Mouse (Mus musculus) heart, embryonic 14.5 days (tissue): Measurements from ENCODE around the gene Ak3. TPM values are rescaled to one million over a fixed set of nuclear protein-coding genes. Genes with fewer than 3 reads are reported as not detected.
A peak's percentile ranks its signal among the peaks of the same experiment; 100 is the strongest.

ENCODE experiments used
- ATAC-seq: fragments of 200-750 bp; cut with Nextera tagmentation; 2 replicates; pipeline ENCODE4 v1.8.0; 2017; ENCODE audit warnings: low read depth, moderate TSS enrichment; ENCODE audit not compliant: insufficient number of reproducible peaks, insufficient read depth, low FRiP score
- H3K27ac ChIP-seq, 2 experiments: fragments of 200-500 bp in 1 of 2; fragments of 300-500 bp in 1 of 2; sonication (generic) in 1 of 2; replicated peaks in 1 of 2; 2 replicates each; pipeline ENCODE4 v1.5.1; 2012 to 2014; ENCODE audit warnings: low read depth in 2 of 2, low read length in 2 of 2, control low read depth in 1 of 2, mild to moderate bottlenecking in 1 of 2, mixed read lengths in 1 of 2; ENCODE audit not compliant: control insufficient read depth in 1 of 2, insufficient read depth in 1 of 2
- H3K27me3 ChIP-seq: fragments of 300-500 bp; sonication (generic); 2 replicates; pipeline ENCODE4 v1.6.1; 2014; ENCODE audit warnings: mild to moderate bottlenecking, low read length, control low read depth; ENCODE audit not compliant: control insufficient read depth, insufficient read depth
- H3K36me3 ChIP-seq: fragments of 300-500 bp; sonication (generic); 2 replicates; pipeline ENCODE4 v1.6.1; 2014; ENCODE audit warnings: mild to moderate bottlenecking, control low read depth, low read length, mixed read lengths; ENCODE audit not compliant: control insufficient read depth, insufficient read depth
- H3K4me1 ChIP-seq, 2 experiments: fragments of 200-500 bp in 1 of 2; fragments of 300-500 bp in 1 of 2; sonication (generic) in 1 of 2; 2 replicates each; pipeline ENCODE4 v1.6.1; 2012 to 2014; ENCODE audit warnings: low read length in 2 of 2, control low read depth in 1 of 2, mixed read lengths in 1 of 2; ENCODE audit not compliant: control insufficient read depth in 2 of 2, insufficient read depth in 2 of 2
- H3K4me2 ChIP-seq: fragments of 300-500 bp; sonication (generic); 2 replicates; pipeline ENCODE4 v1.6.1; 2014; ENCODE audit warnings: mild to moderate bottlenecking, low read length
- H3K4me3 ChIP-seq, 2 experiments: fragments of 200-500 bp in 1 of 2; fragments of 300-500 bp in 1 of 2; sonication (generic) in 1 of 2; 2 replicates each; pipeline ENCODE4 v1.5.1; 2012 to 2014; ENCODE audit warnings: low read length in 2 of 2, mild to moderate bottlenecking in 2 of 2, control low read depth in 1 of 2, low read depth in 1 of 2, moderate library complexity in 1 of 2; ENCODE audit not compliant: control insufficient read depth in 1 of 2, insufficient read depth in 1 of 2
- H3K9ac ChIP-seq: fragments of 300-500 bp; sonication (generic); 2 replicates; pipeline ENCODE4 v1.6.1; 2014; ENCODE audit warnings: mild to moderate bottlenecking, low read length
- H3K9me3 ChIP-seq: fragments of 300-500 bp; sonication (generic); 2 replicates; pipeline ENCODE4 v1.6.1; 2016; ENCODE audit warnings: low read length, control low read depth; ENCODE audit not compliant: control insufficient read depth
- WGBS: fragments of 180-500 bp; shearing (Covaris S2); extraction: QIAGEN DNeasy Blood & Tissue Kit; methylation state at CpG from one replicate; pipeline ENCODE4 v1.1.7; 2014; 5-methylcytosine and 5-hydroxymethylcytosine counted together
- polyA plus RNA-seq: library from polyadenylated mRNA; unstranded; fragments of >200 nt; fragmentation: Nextera tagmentation; extraction: Ambion mirVana; gene quantifications from 2 replicates; pipeline ENCODE4 v1.2.1, GENCODE M21; 2014

The Ak3 gene
- polyA plus RNA-seq, 1 experiment from 2014 or later, result 95.1 TPM

GRCm38 (mm10) chr19:29052786-29053185 is 5.0 kb upstream of the Ak3 start:
- Histone ChIP-seq H3K4me2 (no peak overlapping the region), H3K27ac (no peak overlapping the region), H3K9me3 (no peaks in the 10 kb centered on the region), H3K27me3 (no peaks in the 10 kb centered on the region), H3K4me1 (peaks cover 5 to 10% of the 10 kb centered on the region in 2 experiments; a peak in 2 of 4 replicates), H3K36me3 (no peaks in the 10 kb centered on the region), H3K9ac (no peak overlapping the region), H3K4me3 (no peak overlapping the region)
- no peak for ATAC-seq
- WGBS, result 72% methylated on average over 12 of the region's 12 CpGs

- H3K4me1 ChIP-seq, result peaks cover 7 to 22% of the 10 kb centered on the region in 2 experiments
- no peaks in the 10 kb centered on the region for H3K36me3 ChIP-seq
- 76% methylated on average over 9 of the region's 9 CpGs for WGBS
- no peak overlapping the region for H3K9ac ChIP-seq
- H3K9me3 ChIP-seq, result no peaks in the 10 kb centered on the region
- no peak overlapping the region for H3K27ac ChIP-seq
- no peak overlapping the region for H3K4me2 ChIP-seq
- no peak overlapping the region for H3K4me3 ChIP-seq
- ATAC-seq, result no peak
- no peaks in the 10 kb centered on the region for H3K27me3 ChIP-seq
These were observed 2.6 kb upstream of the Ak3 start for GRCm38 (mm10) chr19:29050186-29050980.

- Histone ChIP-seq H3K9ac (no peak overlapping the region), H3K4me2 (no peak overlapping the region), H3K27me3 (no peaks in the 10 kb centered on the region), H3K4me3 (no peak overlapping the region), H3K27ac (no peak overlapping the region), H3K9me3 (no peaks in the 10 kb centered on the region), H3K4me1 (peaks cover 7 to 24% of the 10 kb centered on the region in 2 experiments), H3K36me3 (no peaks in the 10 kb centered on the region)
- no peak for ATAC-seq
- 80% methylated on average over 12 of the region's 12 CpGs for WGBS
These were observed 1.8 kb upstream of the Ak3 start for GRCm38 (mm10) chr19:29049401-29050075.

- Histone ChIP-seq H3K4me3 (peak overlapping the region; percentile 74 to 94), H3K27ac (peak overlapping the region; percentile 89 to 92), H3K4me2 (peak overlapping the region; percentile 78), H3K9me3 (no peaks in the 10 kb centered on the region), H3K4me1 (peaks cover 7 to 27% of the 10 kb centered on the region in 2 experiments), H3K27me3 (no peaks in the 10 kb centered on the region), H3K9ac (peak overlapping the region; percentile 96), H3K36me3 (no peaks in the 10 kb centered on the region)
- 20% methylated on average over 4 of the region's 4 CpGs for WGBS
- ATAC-seq, result no peak
These were observed 814 bp downstream of the Ak3 start for GRCm38 (mm10) chr19:29046961-29047333.

- Histone ChIP-seq H3K27ac (peak overlapping the region; percentile 46 to 92), H3K9ac (peak overlapping the region; percentile 96; the same call in 1 of the 2 replicates)
- 55% methylated on average over 15 of the region's 15 CpGs for WGBS
These were observed 1.7 kb downstream of the Ak3 start for GRCm38 (mm10) chr19:29045956-29046650.

GRCm38 (mm10) chr19:29045369-29045768 is 2.4 kb downstream of the Ak3 start:
- Histone ChIP-seq H3K36me3 (no peaks in the 10 kb centered on the region), H3K4me2 (0 out of 2 replicates have a peak overlapping the region, but pooled peaks have one; percentile 78), H3K4me1 (peaks cover 7 to 27% of the 10 kb centered on the region in 2 experiments), H3K9me3 (no peaks in the 10 kb centered on the region), H3K27me3 (no peaks in the 10 kb centered on the region), H3K9ac (no peak overlapping the region; the same call in 1 of the 2 replicates), H3K27ac (no peak overlapping the region), H3K4me3 (no peak overlapping the region)
- no peak for ATAC-seq
- WGBS, result 60% methylated on average over 4 of the region's 4 CpGs

More at GRCm38 (mm10) chr19:29045956-29046650, 1.7 kb downstream of the Ak3 start:
- H3K4me3 ChIP-seq, result peak overlapping the region; percentile 23 to 74; a peak in 3 of 4 replicates
- no peak for ATAC-seq
- H3K27me3 ChIP-seq, result no peaks in the 10 kb centered on the region
- H3K9me3 ChIP-seq, result no peaks in the 10 kb centered on the region
- H3K4me2 ChIP-seq, result peak overlapping the region; percentile 78
- peaks cover 7 to 27% of the 10 kb centered on the region in 2 experiments for H3K4me1 ChIP-seq
- H3K36me3 ChIP-seq, result no peaks in the 10 kb centered on the region

- H3K9me3 ChIP-seq, result no peaks in the 10 kb centered on the region
- no peak for ATAC-seq
These were observed 3.4 kb downstream of the Ak3 start for GRCm38 (mm10) chr19:29044353-29044768.

More at GRCm38 (mm10) chr19:29044353-29044768, 3.4 kb downstream of the Ak3 start:
- H3K4me2 ChIP-seq, result no peak overlapping the region
- H3K9ac ChIP-seq, result no peak overlapping the region
- H3K27ac ChIP-seq, result no peak overlapping the region
- H3K4me3 ChIP-seq, result no peak overlapping the region
- peaks cover 7 to 24% of the 10 kb centered on the region in 2 experiments for H3K4me1 ChIP-seq
- H3K36me3 ChIP-seq, result 0 out of 2 replicates have a peak, but pooled peaks cover 3% of the 10 kb centered on the region
- WGBS, result 34% methylated on average over 9 of the region's 9 CpGs
- H3K27me3 ChIP-seq, result no peaks in the 10 kb centered on the region
